Mouse (Mus musculus) CD4-positive, CD25-positive, alpha-beta regulatory T cell, adult 2 months (primary cell): ENCODE results near the gene Zdhhc12.

Source experiments
- DNase-seq: peaks from one replicate; pipeline ENCODE4 v3.0.0-alpha.2; 2012; ENCODE audit warnings: low read depth, low spot score

The Zdhhc12 gene

GRCm38 (mm10) chr2:30100214-30100613, 6.8 kb upstream of the Zdhhc12 start:
- DNase-seq: peak; percentile 24

- peak; percentile 79 for DNase-seq
These were observed 2.6 kb upstream of the Zdhhc12 start for GRCm38 (mm10) chr2:30095882-30096527.

DNA sequence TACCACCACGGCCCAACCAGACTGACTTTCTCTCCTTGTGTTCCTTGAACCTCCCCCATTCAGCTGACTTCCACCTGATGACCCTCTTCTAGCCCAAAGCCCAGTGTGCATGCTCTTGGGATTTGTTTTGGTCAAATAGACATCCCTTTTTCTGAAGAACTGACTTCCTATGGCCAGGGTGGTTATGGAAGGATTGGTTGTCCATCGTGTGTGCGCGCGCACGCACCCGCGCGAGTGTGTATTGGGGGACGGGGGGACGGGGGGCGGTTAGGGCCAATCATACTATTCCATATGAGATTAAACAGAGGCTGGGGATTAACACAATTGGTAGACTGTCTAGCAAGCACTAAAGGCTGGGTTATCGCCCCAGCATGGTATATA, 750 bp upstream of the Zdhhc12 start:
- no peak for DNase-seq

GRCm38 (mm10) chr2:30092280-30092918, 1.0 kb downstream of the Zdhhc12 start:
- no peak for DNase-seq

DNA sequence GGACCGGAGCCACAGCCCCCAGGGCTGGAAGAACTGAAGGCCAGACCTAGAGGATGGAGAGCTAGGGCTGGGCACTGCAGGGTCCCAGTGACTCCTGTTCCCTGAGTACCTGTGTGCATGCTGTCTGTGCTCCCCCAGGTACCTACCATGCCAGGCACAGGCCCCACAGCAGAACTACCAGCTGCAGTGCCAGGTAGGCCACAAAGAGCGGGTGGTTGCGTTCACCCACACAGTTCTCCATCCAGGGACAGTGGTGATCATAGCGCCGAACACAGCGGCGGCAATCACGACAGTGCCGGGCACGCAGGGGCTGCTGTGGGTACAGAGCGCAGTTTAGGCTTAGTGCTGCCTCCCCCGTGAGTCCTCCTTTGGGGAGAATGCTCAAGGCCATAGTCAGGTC, 1.9 kb downstream of the Zdhhc12 start:
- DNase-seq: no peak

DNA sequence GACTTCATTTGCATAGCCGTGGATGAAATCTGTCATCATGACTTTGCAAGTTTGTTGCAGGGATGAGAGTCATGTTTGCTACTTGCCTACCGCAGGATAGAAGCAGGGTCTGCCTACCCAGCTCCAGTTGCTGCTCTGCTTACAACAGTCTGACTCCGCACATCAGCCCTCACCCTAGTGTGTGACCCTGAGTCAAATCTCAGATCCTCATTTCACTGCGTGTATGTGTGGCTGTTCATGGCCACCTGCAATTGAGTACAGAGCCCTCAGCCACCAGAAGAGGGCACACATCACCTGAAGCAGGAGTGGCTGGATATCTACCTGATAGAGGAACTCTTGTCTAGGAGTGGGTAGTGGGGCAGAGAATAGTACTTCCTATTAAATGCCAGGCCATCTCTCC, 6.1 kb downstream of the Zdhhc12 start:
- DNase-seq: no peak

- no peak for DNase-seq
These were observed 8.8 kb downstream of the Zdhhc12 start for GRCm38 (mm10) chr2:30084632-30085031.

DNA sequence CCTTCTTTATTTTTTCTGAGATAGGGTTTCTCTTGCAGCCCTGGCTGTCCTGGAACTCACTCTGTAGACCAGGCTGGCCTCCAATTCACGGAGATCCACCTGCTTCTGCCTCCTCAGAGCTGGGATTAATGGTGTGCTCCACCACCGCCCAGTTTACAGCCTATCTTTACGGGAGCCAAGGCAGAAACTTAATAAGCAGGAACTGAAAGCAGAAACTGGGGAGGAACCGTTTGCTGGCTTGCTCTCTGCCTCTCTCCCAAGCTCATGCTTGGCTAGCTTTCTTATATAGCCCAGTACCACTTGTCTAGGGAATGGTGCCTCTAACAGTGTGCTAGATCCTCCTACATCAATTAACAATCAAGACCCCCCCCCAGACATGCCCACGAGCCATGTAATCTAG, 9.3 kb downstream of the Zdhhc12 start:
- no peak for DNase-seq

GRCm38 (mm10) chr2:30080181-30080800, 13.2 kb downstream of the Zdhhc12 start:
- no peak for DNase-seq

DNA sequence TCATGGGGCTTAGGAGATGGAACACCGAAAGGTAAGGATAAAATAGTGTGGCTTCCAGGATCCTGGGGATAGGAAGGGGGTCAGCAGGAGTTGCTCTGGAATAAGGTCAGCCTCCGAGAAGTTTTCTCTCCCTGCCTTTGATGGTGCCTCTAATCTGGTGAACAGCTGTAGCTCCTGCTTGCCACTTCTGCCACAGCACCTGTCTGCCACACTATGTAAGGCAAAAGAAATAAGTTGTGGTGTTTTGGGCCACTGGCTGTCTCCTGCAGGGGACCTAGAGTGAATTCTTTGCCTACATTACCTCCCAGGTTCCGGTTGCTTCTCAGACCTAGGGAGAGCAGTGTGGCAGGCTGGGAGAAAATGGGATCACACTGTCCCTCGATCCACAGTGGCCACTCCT, 14.7 kb downstream of the Zdhhc12 start:
- DNase-seq: no peak

DNA sequence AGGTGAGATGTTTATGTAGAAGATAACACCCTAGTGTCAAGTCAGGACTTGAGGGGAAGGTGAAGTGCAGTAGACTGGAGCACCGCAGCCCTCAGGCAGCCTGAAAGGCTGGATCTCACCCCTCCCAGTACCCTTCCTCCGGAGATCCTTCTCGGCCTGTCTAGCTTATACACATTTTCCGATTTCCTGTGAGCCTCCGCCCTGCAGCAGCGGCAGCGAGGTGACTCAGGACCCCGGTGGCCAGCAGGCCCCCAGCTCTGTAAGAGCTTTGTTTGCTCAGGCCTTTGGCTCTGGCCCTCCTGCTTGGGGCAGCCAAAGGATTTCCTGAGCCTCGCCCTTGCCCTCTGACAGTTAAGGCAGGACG, 15.1 kb downstream of the Zdhhc12 start:
- DNase-seq: no peak

GRCm38 (mm10) chr2:30077502-30078348, 15.7 kb downstream of the Zdhhc12 start, which contains the start of gene Pkn3:
TSS of gene Pkn3 (plus strand) at chr2:30077684.
- DNase-seq: peak; percentile 90

DNA sequence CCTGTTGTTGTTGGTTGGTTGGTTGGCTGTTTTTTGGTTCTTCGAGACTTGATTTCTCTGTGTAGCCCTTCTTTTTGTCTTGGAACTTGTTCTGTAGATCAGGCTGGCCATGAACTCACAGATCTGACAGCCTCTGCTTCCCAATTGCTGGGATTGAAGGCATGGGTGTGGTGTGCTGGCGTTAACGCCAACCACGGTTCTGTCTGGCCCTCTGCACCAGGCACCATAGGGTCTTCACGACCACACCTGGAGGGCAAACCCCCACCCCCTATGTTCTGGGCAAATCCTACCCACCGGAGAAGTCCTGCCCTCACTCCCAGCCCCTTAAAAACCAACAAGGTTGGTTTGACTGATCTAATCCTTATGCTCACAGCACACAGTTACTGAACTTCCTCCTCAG, 16.5 kb downstream of the Zdhhc12 start:
- DNase-seq: no peak

DNA sequence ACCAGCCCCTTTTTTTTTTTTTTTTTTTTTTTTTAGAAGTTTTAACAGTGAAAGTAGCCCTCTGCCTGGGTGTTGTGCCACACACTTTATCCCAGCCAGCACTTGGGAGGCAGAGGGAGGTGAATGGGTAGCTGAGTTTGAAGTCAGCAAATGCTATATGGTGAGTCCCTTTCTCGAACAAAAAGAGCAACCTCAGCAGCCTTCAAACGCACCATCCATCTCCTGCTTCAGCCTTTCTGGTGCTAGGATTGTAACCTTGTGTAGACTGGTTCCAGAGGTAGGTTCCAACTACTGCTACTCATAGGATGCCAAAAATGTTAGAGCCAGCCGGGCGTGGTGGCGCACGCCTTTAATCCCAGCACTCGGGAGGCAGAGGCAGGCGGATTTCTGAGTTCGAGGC, 17.0 kb downstream of the Zdhhc12 start:
- DNase-seq: no peak

DNA sequence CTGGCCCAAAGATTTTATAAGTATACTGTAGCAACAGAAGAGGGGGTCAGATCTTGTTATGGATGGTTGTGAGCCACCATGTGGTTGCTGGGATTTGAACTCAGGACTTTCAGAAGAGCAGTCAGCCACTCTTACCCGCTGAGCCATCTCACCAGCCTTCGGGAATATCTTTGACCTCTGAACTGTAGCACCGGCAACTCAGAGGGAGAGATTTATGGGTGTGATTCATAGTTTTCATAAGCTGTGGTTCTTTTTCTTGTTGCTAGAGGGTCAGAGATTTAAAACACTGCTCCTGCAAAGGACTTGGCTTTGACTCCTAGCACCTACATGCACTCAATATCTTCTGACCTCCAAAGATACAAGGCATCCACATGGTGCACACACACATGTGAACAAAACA, 17.8 kb downstream of the Zdhhc12 start:
- DNase-seq: no peak

DNA sequence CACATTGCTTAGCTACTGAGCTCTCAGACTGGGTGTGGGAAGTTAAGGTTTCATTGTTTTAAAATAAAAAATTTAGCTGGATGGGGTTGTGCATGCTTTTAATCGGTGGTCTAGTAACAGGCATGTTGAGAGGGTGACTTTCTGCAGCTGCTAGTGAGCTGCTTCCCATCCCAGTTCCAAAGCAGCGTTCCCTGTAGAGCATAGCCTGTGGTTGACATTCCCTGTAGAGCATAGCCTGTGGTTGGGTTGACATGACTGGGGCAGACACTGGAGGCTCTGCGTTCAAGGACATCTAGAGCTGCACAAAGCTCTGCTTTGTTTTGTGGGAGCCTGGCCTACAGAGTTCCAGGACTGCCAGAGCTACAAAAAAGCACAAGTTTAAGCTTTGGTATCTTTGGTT, 20.2 kb downstream of the Zdhhc12 start:
- DNase-seq: no peak

DNA sequence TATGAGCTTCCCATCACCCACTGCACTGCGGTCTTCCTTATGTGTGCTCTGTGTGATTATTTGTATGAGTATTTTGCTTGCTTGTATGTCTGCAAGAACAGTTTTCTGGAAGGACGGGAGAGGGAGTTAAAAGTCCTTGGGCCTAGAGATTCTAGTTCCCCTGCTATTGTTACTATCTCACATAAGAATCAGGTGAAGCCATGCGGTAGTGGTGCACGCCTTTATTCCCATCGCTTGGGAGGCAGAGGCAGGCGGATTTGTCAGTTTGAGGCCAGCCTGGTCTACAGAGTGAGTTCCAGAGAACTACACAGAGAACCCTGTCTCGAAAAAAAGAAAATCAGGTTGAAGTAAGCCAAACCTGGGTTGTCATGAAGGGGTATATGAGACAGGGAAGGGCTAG, 20.6 kb downstream of the Zdhhc12 start:
- DNase-seq: no peak

- DNase-seq: no peak
These were observed 25.5 kb downstream of the Zdhhc12 start for GRCm38 (mm10) chr2:30067962-30068361.

GRCm38 (mm10) chr2:30067031-30067888, 26.2 kb downstream of the Zdhhc12 start:
- DNase-seq: peak; percentile 70

- DNase-seq: peak; percentile 96
These were observed 27.2 kb downstream of the Zdhhc12 start for GRCm38 (mm10) chr2:30066046-30066901.
